Mouse (Mus musculus): ENCODE measurements around the gene Papss2.

GRCm38 (mm10) chr19:32601033-32601770 is 5.6 kb downstream of the Papss2 start:
- TF ChIP-seq CTCF (IDR thresholded peaks at IDR 0.05; ENCODE audit: control insufficient read depth, insufficient read depth, low read length) (no peak), POLR2A (IDR thresholded peaks at IDR 0.05; ENCODE audit: borderline replicate concordance, control insufficient read depth, low read depth, low read length) (no peak)

All from bone marrow, adult 2 months (tissue).